Mouse (Mus musculus) neutrophil, adult 5-6 weeks (primary cell): Measurements from ENCODE around the gene Ppp4r2. TPM values are rescaled to one million over a fixed set of nuclear protein-coding genes. Genes with fewer than 3 reads are reported as not detected.
"Not testable (repeated sequence)": the region's sequence is repeated elsewhere in the genome, so short reads cannot be mapped to it uniquely, and the experiment has no call there.

ENCODE experiments used
- ATAC-seq: fragments of 151-379, 151-347 bp; 2 replicates; pipeline ENCODE4 v1.8.0; 2017; ENCODE audit warnings: mild to moderate bottlenecking, moderate TSS enrichment; ENCODE audit not compliant: insufficient number of reproducible peaks, poor library complexity, low FRiP score, severe bottlenecking; ENCODE audit errors: extremely low read depth
- total RNA-seq: library from RNA; stranded (forward); fragments of 200-1000 nt; gene quantifications from 2 replicates; pipeline ENCODE4 v1.2.3, GENCODE M21; 2017

Gene Ppp4r2
- total RNA-seq, 1 experiment from 2014 or later: 123 TPM

GRCm38 (mm10) chr6:100826046-100826445 lies 7.4 kb upstream of the Ppp4r2 start:
- no peak for ATAC-seq

GRCm38 (mm10) chr6:100828565-100828964 lies 4.9 kb upstream of the Ppp4r2 start:
- ATAC-seq: no peak

- ATAC-seq: no peak
Observed at GRCm38 (mm10) chr6:100829770-100830169, 3.7 kb upstream of the Ppp4r2 start.

DNA sequence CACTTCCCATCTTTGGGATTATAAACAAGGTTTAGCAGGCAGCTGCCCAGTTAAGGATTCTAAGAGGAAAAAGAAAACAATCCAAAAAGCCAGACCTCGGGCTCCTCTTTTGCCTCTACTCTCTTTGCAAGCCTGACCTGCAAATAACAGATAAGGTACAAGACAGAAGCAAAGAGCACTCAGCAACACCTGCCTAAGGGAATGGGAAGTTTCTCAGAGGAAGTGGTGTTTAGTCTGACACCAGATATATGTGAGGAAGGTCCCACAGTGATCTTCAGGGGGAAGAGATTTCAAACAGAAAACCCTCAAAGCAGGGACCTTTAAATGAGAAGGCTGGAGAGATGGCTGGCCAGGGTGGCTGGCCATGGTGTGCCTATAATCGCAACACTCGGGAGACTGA lies 2.2 kb upstream of the Ppp4r2 start:
- ATAC-seq: no peak

GRCm38 (mm10) chr6:100831751-100832150 lies 1.7 kb upstream of the Ppp4r2 start:
- ATAC-seq: no peak

DNA sequence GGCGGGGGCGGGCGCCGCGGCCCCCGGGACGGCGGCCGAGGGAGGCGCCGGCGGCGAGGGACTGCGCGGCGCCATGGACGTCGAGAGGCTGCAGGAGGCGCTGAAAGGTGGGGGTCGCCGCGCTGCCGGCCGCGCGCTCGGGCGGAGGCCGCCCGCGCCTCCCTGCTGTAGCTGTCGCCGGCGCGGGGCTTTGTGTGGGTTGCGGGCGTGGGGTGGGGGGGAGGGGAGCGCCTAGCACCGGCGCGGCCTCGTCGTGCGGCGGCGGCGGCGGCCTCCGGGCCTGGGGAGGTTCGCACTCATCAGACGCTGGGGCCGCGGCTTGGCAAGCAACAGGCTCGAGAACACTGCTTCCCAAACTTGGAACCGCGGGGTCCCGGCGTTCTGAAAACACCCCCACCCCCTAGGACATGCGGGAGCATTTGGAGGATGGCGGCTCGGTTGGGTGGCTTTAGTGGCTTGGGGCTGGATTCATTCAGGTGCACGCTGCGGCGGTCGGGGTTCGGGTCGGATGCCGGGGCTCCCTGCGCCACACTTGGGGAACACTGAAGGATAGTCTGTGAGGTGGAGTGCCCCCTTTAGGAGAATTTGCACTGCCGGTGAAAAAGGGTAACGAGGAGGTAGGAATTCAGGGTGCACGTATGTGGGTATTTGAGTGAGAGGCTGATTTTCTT lies 524 bp downstream of the Ppp4r2 start:
- ATAC-seq: no peak; the same call in 1 of the 2 replicates

DNA sequence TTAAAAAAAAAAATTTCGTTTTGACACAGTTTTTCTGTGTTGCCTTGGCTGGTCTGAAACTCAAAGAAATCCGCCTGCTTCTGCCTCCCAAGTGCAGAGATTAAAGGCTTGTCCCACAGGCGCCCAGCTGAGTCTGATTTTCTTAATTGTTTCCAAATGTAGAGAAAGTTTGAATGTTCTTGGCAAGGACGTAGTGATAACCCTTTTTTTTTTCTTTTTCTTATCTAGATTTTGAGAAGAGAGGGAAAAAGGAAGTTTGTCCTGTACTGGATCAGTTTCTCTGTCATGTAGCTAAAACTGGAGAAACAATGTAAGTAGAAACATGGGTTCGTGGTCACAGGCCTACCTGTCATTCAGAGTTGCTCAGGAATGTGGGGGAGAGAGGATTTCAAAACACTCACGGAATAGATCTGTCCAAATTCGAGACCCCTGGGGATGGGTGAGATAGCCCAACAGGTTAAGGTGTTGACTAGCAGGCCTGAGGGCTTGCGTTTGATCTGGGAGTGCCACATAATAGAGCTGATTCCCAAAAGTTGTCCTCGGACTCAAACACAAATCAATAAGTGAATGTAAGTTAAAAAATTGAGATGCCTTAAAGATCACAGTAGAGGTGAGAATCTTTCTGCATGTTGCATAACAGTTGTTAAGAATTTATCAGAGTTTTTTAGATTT lies 1.2 kb downstream of the Ppp4r2 start:
- no peak for ATAC-seq

GRCm38 (mm10) chr6:100845058-100845457 lies 11.6 kb downstream of the Ppp4r2 start:
- ATAC-seq: no peak

- ATAC-seq: no peak
Observed at GRCm38 (mm10) chr6:100847264-100847663, 13.8 kb downstream of the Ppp4r2 start.

DNA sequence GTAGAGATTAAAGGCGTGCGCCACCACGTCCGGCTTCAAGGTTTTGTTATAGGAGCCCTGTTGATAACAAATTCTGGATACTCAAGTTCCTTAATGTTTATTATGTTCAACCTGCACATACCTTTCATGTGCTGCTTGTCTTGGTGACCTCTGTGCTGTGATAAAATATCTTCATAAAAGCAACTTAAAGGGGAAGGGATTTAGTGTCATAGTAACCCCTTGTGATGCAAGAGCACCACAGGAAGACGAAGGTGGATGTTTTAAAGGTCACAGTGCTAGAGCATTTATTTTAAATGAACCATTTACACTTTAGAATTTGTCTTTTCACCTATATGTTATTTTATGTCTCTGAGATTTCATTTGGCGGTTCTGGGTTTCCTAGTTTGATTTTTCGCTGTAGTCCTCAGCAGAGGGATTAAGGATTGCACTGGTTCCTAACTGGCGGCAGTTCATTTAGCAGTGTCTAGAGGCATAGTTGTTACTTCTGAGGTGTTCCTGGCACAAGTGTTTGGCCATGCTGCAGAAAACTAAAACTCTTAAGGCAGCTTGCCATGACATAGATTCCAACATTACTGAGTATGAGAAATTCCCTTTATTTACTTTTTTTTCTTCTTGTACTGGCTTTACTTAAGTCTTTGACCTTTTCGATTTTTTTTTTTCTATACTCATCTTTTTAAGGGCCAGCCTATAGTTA lies 15.4 kb downstream of the Ppp4r2 start:
- no peak for ATAC-seq

- ATAC-seq: no peak
Observed at GRCm38 (mm10) chr6:100850671-100851081, 17.3 kb downstream of the Ppp4r2 start.

- ATAC-seq: no peak
Observed at GRCm38 (mm10) chr6:100851083-100851482, 17.7 kb downstream of the Ppp4r2 start.

DNA sequence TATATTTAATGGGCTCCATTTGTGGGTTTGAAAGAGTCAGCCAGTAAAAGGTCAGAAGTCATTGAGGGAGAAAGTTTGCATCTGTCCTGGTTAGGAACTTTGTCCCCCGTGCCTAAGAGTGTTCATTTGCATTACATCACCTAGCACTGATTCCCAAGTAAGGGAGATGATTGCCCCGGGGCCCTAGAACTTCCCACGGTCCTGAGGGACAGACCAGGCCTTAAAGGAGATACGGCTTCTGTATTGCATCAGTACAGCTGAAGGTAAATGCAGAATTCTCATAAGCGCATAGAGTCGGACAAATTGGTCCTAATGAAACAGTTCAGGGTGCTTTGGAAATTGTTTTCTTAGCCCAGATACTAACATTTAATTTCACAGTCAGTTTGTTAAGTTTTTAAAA lies 31.9 kb downstream of the Ppp4r2 start:
- no peak for ATAC-seq

DNA sequence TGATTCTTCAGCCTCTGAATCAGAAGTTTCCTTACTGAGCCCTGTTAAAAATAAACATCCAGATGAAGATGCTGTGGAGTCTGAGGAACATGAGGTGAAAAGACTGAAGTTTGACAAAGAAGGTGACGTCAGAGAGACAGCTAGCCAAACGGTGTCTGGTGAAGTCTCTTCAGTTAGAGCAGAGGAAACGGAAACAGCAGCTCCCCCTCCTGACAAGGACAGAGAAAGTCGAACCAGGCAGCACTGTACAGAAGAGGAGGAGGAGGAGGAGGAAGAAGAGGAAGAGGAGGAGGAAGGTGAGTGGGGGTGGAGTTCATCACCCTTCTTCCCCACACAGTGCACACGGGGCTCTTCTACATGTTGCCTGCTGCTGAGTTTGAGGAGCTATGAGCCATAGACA lies 32.4 kb downstream of the Ppp4r2 start:
- peak; percentile 55; the same call in 1 of the 2 replicates for ATAC-seq

DNA sequence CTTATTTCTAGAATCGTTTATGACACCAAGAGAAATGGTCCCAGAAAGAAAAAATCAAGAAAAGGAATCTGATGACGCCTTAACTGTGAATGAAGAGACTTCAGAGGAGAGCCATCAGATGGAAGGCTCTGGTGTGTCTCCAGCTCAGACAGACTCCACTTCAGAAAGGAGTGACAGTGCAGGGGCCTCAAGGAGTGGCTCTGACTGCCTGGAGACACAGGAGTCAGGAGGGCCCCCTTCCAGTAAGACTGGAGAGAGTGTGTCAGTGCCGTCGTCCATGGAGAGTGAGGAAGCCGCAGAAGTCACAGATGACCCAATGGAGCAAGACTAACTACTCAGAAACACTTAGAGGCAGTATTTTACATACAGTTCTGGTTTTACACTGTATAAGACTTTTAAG lies 32.8 kb downstream of the Ppp4r2 start:
- ATAC-seq: not testable (repeated sequence)

- ATAC-seq: no peak
Observed at GRCm38 (mm10) chr6:100868863-100869262, 35.4 kb downstream of the Ppp4r2 start.

DNA sequence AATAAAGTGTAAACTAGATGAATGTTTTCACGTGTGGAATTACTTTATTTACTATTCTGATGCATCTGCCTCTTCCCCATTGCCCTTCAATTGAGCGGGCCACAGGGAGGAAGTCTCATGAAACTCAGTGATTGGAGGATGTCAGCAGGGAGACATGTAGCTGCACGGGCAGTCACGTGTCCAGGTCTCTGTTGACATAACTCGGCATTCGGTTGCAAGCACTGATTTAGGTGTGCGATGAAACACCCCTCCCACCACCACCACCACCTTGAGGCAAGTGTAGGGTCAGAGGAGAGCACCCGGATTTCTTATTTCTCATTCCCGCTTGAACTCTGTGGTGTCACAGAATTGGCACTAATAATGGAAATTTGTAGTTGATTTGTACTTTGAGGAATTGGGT lies 36.5 kb downstream of the Ppp4r2 start:
- no peak for ATAC-seq

GRCm38 (mm10) chr6:100873191-100873590 lies 39.8 kb downstream of the Ppp4r2 start:
- no peak for ATAC-seq

DNA sequence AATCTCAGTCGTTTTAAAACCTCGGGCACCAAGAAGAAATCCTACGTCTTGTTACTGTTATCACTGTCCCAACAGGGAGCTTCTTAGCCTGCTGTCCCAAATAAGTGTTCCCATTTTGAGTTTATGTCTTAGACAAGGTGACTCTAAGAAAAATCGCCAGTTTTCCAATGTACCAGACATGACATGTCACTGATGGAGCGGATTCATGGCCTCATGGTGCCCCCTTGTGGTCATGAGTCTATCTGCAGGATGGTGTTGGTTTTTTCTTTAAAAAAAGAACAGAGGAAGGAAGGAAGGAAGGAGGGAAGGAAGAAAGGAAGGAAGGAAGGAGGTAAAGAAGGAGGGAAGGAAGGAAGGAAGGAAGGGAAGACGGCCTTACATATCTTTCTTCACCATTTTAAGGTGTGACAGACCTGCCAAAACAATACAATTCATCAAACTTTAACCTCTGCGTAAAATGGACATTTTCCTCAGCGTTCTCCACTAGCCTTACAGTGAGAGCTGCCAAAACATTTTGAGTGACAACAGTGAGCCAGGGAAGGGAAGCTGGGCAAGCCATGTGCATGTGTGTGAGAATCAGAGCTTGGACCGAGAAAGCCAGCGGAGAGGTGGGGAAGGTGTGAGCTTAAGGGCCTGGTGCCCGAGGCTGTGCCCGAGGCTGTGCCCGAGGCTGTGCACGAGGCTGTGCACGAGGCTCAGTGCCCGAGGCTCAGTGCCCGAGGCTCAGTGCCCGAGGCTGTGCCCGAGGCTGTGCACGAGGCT lies 42.6 kb downstream of the Ppp4r2 start:
- ATAC-seq: peak; percentile 34; the same call in 1 of the 2 replicates
